Mouse (Mus musculus): ENCODE data around the gene Fip1l1.

- TF ChIP-seq CTCF (IDR thresholded peaks at IDR 0.05; ENCODE audit: control insufficient read depth, insufficient read depth, low read length): no peak
- TF ChIP-seq POLR2A (IDR thresholded peaks at IDR 0.05; ENCODE audit: borderline replicate concordance, control insufficient read depth, low read depth, low read length): no peak
These were observed 112.3 kb downstream of the Fip1l1 start for GRCm38 (mm10) chr5:74647584-74647984.

Measured in bone marrow, adult 2 months (tissue).